Mouse (Mus musculus) retina, postnatal 7 days (tissue): Measurements from ENCODE around the gene Bcorl1.
A peak's percentile ranks its signal among the peaks of the same experiment; 100 is the strongest.
"Not testable (repeated sequence)": the region's sequence is repeated elsewhere in the genome, so short reads cannot be mapped to it uniquely, and the experiment has no call there.

ENCODE experiments used
- DNase-seq: peaks from one replicate; pipeline ENCODE4 v3.0.0-alpha.2; 2012; ENCODE audit warnings: low read depth, low spot score

Bcorl1 gene

GRCm38 (mm10) chrX:48389380-48389779 is 48.2 kb downstream of the Bcorl1 start:
- DNase-seq, result no peak

GRCm38 (mm10) chrX:48399994-48400393 is 58.8 kb downstream of the Bcorl1 start:
- no peak for DNase-seq

- no peak for DNase-seq
Observed at GRCm38 (mm10) chrX:48405141-48405540, 64.0 kb downstream of the Bcorl1 start.

- peak; percentile 68 for DNase-seq
Observed at GRCm38 (mm10) chrX:48409611-48410387, 68.6 kb downstream of the Bcorl1 start.

- DNase-seq, result no peak
Observed at GRCm38 (mm10) chrX:48410388-48410776, 69.2 kb downstream of the Bcorl1 start.

GRCm38 (mm10) chrX:48412629-48413028 is 71.5 kb downstream of the Bcorl1 start:
- DNase-seq, result no peak

- no peak for DNase-seq
Observed at GRCm38 (mm10) chrX:48414291-48414690, 73.1 kb downstream of the Bcorl1 start.

GRCm38 (mm10) chrX:48418417-48418816 is 77.3 kb downstream of the Bcorl1 start:
- no peak for DNase-seq

GRCm38 (mm10) chrX:48422986-48423385 is 81.8 kb downstream of the Bcorl1 start:
- DNase-seq, result peak; percentile 58

- no peak for DNase-seq
Observed at GRCm38 (mm10) chrX:48423671-48424070, 82.5 kb downstream of the Bcorl1 start.

- DNase-seq, result no peak
Observed at GRCm38 (mm10) chrX:48424583-48424982, 83.4 kb downstream of the Bcorl1 start.

- DNase-seq, result no peak
Observed at GRCm38 (mm10) chrX:48425280-48425679, 84.1 kb downstream of the Bcorl1 start.

- DNase-seq, result no peak
Observed at GRCm38 (mm10) chrX:48428241-48428640, 87.1 kb downstream of the Bcorl1 start.

- DNase-seq, result no peak
Observed at GRCm38 (mm10) chrX:48428642-48429041, 87.5 kb downstream of the Bcorl1 start.

GRCm38 (mm10) chrX:48429100-48429499 is 87.9 kb downstream of the Bcorl1 start:
- DNase-seq, result no peak

GRCm38 (mm10) chrX:48429538-48429937 is 88.4 kb downstream of the Bcorl1 start:
- DNase-seq, result no peak

- no peak for DNase-seq
Observed at GRCm38 (mm10) chrX:48432599-48433526, 91.7 kb downstream of the Bcorl1 start.

GRCm38 (mm10) chrX:48433527-48433899 is 92.4 kb downstream of the Bcorl1 start:
- DNase-seq, result no peak

- no peak for DNase-seq
Observed at GRCm38 (mm10) chrX:48434251-48434650, 93.1 kb downstream of the Bcorl1 start.

GRCm38 (mm10) chrX:48435477-48435900 is 94.3 kb downstream of the Bcorl1 start:
- DNase-seq, result no peak

- DNase-seq, result not testable (repeated sequence)
Observed at GRCm38 (mm10) chrX:48436082-48436481, 94.9 kb downstream of the Bcorl1 start.

- no peak for DNase-seq
Observed at GRCm38 (mm10) chrX:48439036-48439435, 97.9 kb downstream of the Bcorl1 start.

GRCm38 (mm10) chrX:48441548-48441947 is 100.4 kb downstream of the Bcorl1 start:
- no peak for DNase-seq
